Mouse (Mus musculus) heart, adult 2 months (tissue): Measurements from ENCODE around the gene Tbc1d14.

Experiments
- CTCF ChIP-seq: fragments of 200-600 bp; IDR thresholded peaks from 2 replicates; pipeline ENCODE4 v1.8.1; 2022; ENCODE audit warnings: antibody characterized with exemption, mild to moderate bottlenecking, moderate library complexity
- POLR2A ChIP-seq: fragments of 200-500 bp; IDR thresholded peaks from 2 replicates; pipeline ENCODE4 v1.6.1; 2011; ENCODE audit warnings: mild to moderate bottlenecking, low read depth, low read length, control low read depth; ENCODE audit not compliant: insufficient read depth

DNA sequence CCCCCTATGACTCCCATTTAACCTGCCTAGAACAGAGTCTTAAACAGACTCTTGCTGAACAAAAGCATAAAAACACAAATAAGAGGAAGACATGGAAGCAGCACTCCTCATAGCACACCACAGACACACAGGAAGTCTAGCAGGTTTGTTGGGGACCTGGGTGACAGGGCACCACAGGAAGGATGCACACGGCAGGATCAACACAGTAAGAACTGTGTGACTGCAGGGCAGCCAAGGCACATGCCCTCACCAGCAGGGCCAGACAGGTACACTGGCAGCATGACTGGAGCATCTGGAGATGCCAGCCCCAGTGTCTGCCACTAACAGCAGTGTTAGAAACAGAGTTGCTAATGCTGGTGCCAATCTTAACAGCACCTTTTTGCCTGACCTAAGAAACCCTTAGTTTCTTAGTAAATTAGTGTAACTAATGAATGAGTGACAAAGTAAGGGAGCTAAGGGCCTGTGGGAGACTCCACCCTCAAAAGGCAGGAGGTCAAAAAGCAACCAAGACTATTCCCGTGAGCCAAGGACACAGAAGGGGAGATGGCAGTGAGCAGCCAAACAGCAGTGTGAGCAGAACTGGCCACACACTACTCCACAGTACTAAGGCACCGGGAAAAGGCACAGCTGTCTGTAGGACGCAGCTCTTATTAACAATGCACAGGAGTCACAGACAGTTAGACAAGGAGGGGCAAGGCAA is 22.4 kb downstream of the Tbc1d14 start:
- TF ChIP-seq POLR2A (no peak), CTCF (no peak)
